Comparison of ENCODE assay signal across 9 mouse cellular contexts in the genomic region with DNA sequence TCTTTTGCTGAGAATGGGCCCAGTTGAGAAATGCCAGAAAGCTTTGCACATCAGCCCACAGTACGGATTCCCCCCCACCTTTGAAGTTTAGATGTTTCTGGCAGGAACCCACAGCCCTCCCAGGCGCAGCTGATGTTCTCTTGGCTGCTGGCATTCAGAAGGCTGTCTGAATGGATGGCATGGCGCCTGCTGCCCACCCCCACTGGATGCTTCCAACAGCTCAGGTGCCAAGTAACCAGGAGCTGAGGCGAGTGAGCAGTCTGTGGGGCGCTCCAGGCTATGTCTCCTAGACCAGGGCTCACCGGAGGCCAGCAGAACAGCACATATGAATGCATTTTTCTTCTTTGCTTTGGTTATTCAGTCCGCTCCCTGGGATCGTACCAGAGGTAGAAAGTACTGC.
DNase-seq lines count a peak whose midpoint lies in the region; ATAC-seq and TF ChIP-seq lines count a peak whose summit lies in the region.
"Had no signal": no experiment of that assay in that cellular context is flagged by ENCODE, and none has a peak within 500 bp of the region (broad histone marks: within the 10 kb centered on the region; RNA-seq: fewer than 3 reads in every experiment).

No protein-coding gene starts in this region.

- no peaks in the 10 kb centered on the region for H3K27me3 ChIP-seq in hindbrain, embryonic 16.5 days (replicated peaks; ENCODE audit: control insufficient read depth, insufficient read depth, low read length)
- H3K27me3 ChIP-seq in heart, adult 2 months (ENCODE audit: control insufficient read depth, insufficient read depth, low read length): no peaks in the 10 kb centered on the region
- H3K27me3 ChIP-seq: lung, embryonic 15.5 days had no signal

- no peak overlapping the region for H3K4me3 ChIP-seq in hindbrain, embryonic 16.5 days (ENCODE audit: low read length)
- H3K4me3 ChIP-seq in heart, adult 2 months: no peak overlapping the region
- H3K4me3 ChIP-seq: lung, embryonic 15.5 days had no signal

- ATAC-seq in hindbrain, embryonic 16.5 days: peak; percentile 96

- no peaks in the 10 kb centered on the region for H3K79me2 ChIP-seq in heart, adult 2 months (replicated peaks; ENCODE audit: control insufficient read depth, insufficient read depth, low read length)

- H3K9me3 ChIP-seq in hindbrain, embryonic 16.5 days (ENCODE audit: control insufficient read depth, low read length): no peaks in the 10 kb centered on the region
- H3K9me3 ChIP-seq: lung, embryonic 15.5 days had no signal

- H3K27ac ChIP-seq in hindbrain, embryonic 16.5 days (ENCODE audit: low read depth, low read length): no peak overlapping the region
- H3K27ac ChIP-seq in heart, adult 2 months: no peak overlapping the region
- H3K27ac ChIP-seq: lung, embryonic 15.5 days had no signal

- no peaks in the 10 kb centered on the region for H3K4me1 ChIP-seq in hindbrain, embryonic 16.5 days (ENCODE audit: control insufficient read depth, insufficient read depth, low read depth, low read length)
- H3K4me1 ChIP-seq in heart, adult 2 months (ENCODE audit: control insufficient read depth, insufficient read depth, low read length): no peaks in the 10 kb centered on the region
- H3K4me1 ChIP-seq: lung, embryonic 15.5 days had no signal

- intact Hi-C loops in left cerebral cortex, postnatal 4 days (cut with DNase I): no loop called here
- intact Hi-C loops in heart, adult 2 months (cut with DNase I): no loop called here

- TF ChIP-seq CTCF in heart, adult 2 months (IDR thresholded peaks at IDR 0.05): no peak

- no peaks in the 10 kb centered on the region for H3K36me3 ChIP-seq in hindbrain, embryonic 16.5 days (ENCODE audit: control insufficient read depth, insufficient read depth, low read length)
- no peaks in the 10 kb centered on the region for H3K36me3 ChIP-seq in heart, adult 2 months (ENCODE audit: control insufficient read depth, insufficient read depth, low read length)
- H3K36me3 ChIP-seq: lung, embryonic 15.5 days had no signal

- peak; percentile 25 for DNase-seq in gastrocnemius, postnatal 10 days
- DNase-seq in gastrocnemius, adult 8-10 months (ENCODE audit: low spot score in 2 of 2): no peak
- DNase-seq in cerebellum, adult 11 months: peak; percentile 10
- peak; percentile 92 for DNase-seq in left cerebral cortex, postnatal 4 days
- DNase-seq in kidney, adult 8-10 months: no peak
- DNase-seq in urinary bladder, postnatal 36 days (ENCODE audit: low spot score in 2 of 2): no peak
- no peak for DNase-seq in heart, adult 2 months

- TF ChIP-seq EP300 in heart, adult 2 months (IDR thresholded peaks at IDR 0.05; ENCODE audit: insufficient read depth, low read depth, low read length): no peak

- H3K9ac ChIP-seq in hindbrain, embryonic 16.5 days (ENCODE audit: low read depth, low read length): no peak overlapping the region
- no peak overlapping the region for H3K9ac ChIP-seq in heart, adult 2 months (ENCODE audit: low read depth, low read length)
- H3K9ac ChIP-seq: lung, embryonic 15.5 days had no signal

- no peak for TF ChIP-seq POLR2A in heart, adult 2 months (IDR thresholded peaks at IDR 0.05; ENCODE audit: insufficient read depth, low read depth, low read length)

- 63% methylated on average over 8 of the region's 8 CpGs for WGBS in hindbrain, embryonic 16.5 days
- WGBS in heart, adult 2 months: 81% methylated on average over 8 of the region's 8 CpGs

- no peak overlapping the region for H3K4me2 ChIP-seq in hindbrain, embryonic 16.5 days (ENCODE audit: low read length)
- H3K4me2 ChIP-seq: lung, embryonic 15.5 days had no signal

Comparison
In these comparisons a context has a peak if more than half of its experiments do, and no peak if none do; other contexts are left out.
1. DNase-seq: peak in gastrocnemius, postnatal 10 days (single experiment), cerebellum, adult 11 months (single experiment) and left cerebral cortex, postnatal 4 days (single experiment); none in gastrocnemius, adult 8-10 months (0 of 2), kidney, adult 8-10 months (0 of 2), urinary bladder, postnatal 36 days (0 of 2) and heart, adult 2 months (0 of 2).